Mouse (Mus musculus) CD4-positive helper T cell, adult 2 months (primary cell): ENCODE results near the gene Blm.
"Not testable (repeated sequence)": the region's sequence is repeated elsewhere in the genome, so short reads cannot be mapped to it uniquely, and the experiment has no call there.

Source experiments
- DNase-seq: peaks from one replicate; pipeline ENCODE4 v3.0.0-alpha.2; 2012; ENCODE audit warnings: low read depth, missing footprints, low spot score

The Blm gene

DNA sequence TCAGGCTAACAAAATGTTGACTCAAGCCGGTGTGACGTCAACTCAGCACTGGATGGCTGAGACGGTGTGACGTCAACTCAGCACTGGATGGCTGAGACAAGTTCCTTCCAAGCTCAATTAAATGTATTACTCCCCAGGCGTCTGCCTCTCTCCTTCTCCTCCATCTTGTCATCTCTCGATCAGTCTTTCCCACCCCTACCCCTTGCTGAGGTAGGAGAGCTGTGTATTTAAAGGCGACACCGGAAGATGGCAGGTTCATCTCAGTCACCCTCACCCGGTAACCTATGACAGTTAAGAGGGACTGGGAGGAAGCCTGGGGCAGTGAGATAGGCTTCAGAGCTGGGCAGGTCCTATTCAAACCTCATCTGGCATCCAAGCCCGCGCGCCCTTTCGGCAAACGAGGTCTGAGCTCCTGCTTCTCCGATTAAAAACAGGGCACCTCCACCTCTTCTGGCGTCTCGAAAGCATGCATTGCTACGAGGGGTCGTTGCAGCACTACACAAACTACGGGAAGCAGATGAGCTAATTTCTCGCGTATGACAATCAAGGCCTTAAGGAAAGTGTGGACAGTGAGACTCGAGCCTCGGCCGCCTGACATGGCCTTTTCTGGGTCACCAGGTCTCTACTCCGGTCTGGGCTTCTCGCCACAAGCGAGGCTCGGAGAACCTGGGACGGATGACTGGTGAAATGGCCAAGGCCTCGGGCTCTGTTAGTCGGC lies 469 bp downstream of the Blm start:
- DNase-seq = peak; percentile 87

DNA sequence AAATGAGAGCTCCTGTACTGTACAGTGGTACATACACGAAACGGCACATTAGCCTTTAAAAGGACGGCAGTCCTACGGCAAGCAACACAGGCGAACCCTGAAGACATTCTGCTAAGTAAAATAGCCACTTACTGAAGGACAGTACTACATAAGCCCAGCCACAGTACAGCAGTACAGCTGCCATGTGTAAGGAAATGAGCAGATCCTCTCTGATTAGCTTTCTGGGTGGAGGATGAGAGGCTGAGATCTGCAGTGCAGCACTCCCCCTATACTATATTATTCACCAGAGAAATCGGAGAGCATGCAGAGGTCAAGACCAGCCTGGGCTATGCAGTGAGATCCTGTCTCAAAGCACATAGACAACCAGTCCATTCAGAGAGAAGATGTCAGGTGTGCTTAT lies 3.8 kb downstream of the Blm start:
- DNase-seq = no peak

DNA sequence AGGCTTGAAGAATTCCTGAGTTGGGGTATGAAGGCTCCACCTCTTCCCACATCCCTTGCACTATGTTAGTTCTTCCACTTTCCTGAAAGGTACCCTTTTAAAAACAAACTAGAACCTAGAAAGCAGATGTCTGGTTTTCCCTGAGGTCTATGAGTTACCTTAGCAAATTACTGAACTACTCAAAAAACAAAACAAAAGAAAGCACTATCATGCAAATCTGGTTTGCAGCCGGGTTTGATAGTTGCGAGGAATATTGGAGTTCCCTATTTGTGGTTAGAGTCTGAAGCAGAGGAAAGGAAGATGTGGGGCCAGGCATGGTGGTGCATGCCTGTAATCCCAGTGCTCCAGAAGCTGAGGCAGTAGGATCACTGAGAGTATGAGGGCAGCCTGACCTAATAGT lies 4.3 kb downstream of the Blm start:
- no peak for DNase-seq

DNA sequence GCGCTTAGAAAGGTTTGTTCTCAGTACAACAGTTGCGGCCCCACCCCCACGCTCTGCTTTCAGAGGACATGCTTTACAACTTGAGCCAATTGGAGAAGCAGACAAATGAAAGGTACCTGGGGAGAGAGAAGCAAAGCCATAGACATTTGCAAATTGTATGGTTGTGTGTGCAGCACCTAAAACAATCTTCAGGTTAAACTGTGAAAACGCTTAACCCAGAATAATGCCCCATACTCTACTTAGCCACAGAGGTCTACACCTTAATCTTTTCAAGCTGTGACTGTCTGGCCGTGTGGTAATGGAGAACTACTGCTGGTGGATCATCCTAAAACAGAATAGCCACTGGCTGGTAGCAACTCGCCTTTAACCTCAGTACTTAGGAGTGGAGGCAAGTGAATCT lies 8.2 kb downstream of the Blm start:
- DNase-seq = no peak

DNA sequence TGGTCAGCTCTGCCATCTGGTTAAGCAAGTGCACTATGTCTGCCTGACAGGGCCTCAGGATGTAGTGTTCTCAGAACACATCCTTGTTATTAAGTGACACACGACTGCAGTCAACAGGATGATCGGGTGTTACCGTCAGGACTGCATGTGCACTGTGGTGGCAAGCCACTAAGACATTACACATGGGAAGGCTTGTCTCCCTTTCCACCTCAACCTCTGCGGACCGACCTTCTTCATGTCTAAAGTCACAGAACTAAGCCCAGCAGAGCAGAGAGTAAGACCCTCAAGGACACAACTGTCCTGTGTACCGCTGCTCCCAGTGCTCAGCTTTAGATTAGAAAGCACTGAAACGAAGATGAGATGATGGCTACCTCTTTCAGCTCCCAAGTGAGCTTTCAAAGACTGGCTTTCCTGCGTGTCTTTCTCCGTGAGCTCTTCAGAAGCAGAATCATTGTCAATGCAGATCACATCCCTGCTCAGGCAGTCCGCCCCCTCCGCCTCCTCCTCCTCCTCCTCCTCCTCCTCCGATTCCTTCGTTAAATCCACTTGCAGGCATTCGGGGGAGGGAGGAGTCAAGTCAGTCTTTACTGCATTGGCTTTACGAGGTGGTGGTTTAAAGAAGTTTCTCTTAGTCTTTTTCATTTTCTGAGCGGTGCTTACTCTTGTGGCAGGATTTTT lies 22.4 kb downstream of the Blm start:
- DNase-seq = no peak

DNA sequence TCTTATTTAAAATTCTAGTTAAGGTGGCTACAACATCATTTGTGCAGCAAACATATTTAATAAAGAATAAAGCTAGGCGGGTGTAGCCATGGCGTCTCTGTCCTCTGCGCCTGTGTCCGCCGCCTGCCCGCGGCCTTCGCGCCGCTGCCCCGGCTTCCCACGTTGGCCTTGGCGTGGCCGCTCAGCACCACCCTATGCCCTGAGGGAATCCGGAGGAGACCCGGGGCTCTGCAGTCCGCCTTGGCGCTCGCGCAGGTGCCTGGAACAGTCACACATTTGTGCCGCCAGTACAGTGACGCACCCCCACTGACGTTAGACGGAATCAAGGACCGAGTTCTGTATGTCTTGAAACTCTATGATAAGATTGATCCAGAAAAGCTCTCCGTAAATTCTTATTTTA lies 27.2 kb downstream of the Blm start:
- DNase-seq = not testable (repeated sequence)

DNA sequence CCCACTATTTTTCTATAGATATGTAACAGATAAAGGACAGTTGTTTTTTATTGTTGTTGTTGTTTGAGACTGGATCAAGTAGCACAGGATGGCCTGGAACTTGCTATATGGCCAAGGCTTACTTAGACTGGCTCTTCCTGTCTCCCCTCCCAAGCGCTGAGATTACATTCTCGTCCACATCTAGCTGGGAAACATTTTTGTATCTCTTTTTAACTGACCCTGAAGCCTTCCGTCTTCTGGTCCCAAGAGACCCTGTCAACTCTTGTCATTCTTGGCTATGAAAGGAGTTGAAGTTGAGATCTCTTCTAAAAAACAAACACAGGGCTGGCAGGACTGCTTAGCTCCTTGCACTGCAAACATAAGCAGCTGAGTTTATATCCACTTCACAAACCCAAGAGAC lies 28.9 kb downstream of the Blm start:
- no peak for DNase-seq

DNA sequence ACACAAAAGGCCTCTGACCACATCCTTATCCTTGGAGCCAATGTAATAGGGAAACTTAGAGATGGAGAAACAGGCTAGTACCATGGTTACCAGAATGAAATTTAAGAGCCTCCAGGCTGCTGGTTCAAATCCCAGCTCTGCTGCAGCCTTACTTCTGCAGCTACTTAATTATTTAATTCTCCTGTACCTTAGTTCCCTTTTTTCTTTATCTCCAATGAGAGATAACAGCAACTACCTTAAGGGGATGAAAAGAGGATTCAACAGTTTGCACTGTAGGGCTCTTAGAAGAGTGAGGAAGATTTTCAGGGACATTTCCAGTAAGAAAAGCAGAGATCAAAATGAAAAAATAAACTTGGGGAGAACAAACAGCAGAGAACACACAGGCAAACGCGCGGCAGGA lies 30.0 kb downstream of the Blm start:
- no peak for DNase-seq

DNA sequence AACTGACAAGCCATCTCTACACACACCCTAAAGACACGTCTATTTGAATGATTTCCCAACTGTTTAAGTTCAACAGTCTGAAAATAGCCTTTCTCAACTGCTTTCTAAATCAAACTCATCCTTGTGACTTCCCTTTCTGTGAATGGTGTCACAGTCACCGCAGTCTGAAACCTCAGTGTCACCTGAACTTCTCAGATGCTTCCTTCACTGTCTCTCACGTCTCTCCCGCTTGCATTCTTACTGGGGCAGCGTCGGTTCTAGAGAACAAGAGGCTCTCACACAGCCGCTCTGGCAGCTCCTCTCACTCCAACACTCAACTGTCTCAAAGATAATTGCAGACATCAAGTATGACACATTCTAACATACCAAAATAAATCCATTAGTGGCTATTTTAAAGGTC lies 33.9 kb downstream of the Blm start:
- no peak for DNase-seq

DNA sequence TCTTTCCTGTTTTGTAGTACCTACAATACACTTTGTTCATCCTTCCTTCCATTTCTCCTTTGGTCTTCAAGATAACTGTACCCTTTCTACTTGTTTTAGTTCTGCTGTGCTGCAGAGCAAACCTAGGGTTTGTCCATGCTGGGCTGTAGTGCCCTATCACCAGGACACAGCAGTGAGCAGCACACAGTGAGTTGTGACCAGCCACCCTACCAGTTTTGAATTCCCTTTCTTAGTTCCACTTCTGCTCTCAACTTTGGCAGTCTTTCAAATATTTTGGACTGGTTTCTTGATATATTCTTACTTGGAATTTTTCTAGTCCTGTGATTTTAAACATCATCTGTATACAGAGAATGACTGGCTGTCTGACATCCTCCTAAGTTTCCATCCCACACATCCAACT lies 34.8 kb downstream of the Blm start:
- no peak for DNase-seq

DNA sequence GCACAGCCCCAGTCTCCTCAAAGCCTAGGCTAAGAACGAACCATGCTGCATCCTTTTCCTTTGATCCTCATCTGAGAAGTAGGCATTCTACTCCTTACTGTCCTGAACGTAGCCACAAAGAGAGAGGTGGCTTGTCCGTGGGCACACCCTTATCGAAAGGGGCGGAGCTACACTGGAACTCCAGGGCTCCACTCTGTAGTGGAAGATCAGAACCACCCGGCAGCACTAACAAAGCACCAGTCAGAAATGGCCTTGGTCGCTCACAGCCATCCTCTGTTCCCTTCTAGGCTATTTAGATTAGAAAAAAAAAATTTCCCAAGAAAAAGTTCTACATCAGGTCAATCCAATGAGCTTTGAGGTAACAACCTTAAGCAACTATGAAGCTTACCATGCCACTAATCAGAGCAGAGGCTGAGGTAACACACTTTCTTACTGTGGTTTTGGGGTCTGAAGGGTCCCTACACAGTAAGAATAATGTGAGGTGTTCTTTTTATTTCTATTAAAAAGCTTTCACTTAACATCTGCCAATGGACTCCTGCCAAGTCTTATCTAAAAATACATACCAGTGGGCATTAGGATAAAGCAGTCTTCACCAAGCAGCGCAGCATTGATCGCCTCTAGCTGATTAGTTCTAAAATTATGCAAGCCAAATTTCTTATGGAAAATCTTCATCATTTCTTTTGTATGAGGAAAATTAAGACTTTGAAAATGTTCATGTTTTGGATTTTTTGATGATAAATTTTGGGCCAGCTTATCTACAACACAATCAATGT lies 35.5 kb downstream of the Blm start:
- no peak for DNase-seq

DNA sequence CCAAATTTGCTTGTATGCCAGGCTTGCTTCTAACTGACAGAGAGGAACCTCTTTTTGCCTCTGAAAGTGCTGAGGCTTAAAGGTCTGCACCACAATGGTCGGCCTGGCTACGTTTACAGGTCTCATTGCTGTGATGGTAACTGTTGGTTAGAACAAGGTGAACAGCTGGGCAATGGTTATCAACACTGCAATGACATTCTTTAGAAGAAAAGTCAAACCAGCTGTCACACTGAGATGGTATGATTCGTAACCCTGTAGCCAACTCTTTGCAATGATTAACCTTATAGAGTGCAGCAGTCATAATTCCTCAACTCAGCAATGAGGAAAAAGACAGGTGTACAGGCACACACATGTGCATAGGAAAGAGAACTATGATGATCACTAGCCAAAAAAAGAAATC lies 38.3 kb downstream of the Blm start:
- no peak for DNase-seq

DNA sequence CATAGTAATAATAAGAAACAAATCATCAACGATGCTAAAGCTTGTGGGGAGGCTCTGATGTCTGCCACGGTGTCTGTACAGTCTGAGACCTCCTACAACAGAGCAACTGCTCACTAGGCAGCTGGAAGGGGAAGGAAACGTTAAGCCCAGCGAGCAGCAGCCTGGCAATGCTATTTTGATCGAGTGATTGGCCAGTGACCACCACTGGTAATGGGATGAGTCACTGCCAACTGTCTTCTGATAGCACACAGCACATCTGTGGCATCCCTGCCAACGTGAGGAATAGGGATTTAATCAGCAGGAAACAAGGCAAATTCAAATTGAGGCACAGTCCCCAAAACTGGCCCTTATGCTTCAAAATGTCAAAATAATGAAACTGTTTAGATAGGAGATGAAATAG lies 39.7 kb downstream of the Blm start:
- DNase-seq = no peak

DNA sequence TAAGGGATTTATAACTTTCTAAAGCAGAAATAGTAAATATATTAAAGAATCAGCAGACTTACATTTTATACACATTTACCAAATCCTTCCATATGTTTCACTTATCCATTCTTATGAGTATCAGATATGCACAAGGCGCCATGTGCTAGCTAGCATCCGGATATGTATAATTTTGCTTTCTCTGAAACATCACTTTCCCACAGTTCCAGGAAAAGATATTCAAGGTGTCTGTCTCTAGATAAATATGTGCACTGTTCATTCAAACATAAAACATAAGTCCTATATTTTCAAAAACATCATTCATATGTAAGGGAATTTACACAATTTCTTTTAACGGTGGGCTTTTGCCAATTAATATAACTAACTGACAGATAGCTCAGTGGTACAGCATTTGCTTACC lies 42.9 kb downstream of the Blm start:
- DNase-seq = no peak

DNA sequence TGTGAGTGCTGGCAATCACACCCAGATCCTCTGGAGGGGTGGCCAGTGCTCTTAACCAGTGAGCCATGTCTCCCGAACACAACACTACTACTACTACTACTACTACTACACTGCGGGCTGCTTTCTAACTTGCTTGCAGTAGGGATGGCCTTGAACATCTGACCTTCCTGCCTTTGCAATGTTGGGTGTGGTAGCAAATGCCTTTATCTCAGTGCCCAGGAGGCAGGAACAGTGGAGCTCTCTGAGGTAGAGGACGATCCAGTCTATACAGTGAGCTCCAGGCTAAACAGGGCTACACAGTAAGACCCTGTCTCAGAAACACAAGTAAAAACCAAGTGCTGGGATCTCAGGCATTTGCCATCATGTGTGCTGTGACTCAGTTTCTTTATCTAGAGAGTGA lies 43.8 kb downstream of the Blm start:
- DNase-seq = no peak

DNA sequence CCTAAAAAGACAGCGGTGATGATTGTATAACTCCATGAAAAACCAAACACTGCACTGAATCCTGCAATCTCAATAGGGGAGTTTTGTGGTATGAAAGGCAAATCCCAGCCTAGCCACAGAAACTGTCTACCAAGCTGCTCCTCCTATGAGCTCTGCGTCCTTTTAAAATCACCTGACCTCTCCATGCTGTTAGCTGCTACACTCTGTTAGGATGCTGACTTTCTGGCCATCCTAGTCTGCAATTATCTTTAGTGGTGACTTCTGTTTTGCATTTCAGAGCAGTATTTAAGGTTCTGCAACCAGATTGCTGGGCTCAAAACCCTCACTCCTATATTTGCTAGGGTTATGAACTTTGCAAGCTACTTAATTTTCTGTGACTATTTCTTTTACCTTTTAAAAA lies 44.6 kb downstream of the Blm start:
- DNase-seq = no peak

DNA sequence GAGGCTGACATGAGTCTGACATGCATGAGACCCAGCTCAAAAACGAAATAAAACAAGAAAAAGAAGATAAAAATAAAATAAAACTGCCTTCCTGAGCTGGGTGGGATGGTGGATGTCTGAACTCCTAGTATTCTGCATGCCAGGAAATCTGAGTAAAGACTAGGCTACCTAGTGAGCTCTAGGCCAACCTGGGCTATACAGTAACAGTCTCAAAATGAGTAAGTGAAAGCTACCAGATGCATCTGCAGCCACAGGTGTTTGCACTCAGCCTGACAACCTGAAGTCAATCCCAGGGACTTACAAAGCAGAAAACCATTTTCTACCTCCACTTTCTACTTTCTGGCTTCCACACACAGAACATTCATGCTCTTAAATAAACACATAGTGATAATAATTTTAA lies 45.5 kb downstream of the Blm start:
- DNase-seq = no peak

DNA sequence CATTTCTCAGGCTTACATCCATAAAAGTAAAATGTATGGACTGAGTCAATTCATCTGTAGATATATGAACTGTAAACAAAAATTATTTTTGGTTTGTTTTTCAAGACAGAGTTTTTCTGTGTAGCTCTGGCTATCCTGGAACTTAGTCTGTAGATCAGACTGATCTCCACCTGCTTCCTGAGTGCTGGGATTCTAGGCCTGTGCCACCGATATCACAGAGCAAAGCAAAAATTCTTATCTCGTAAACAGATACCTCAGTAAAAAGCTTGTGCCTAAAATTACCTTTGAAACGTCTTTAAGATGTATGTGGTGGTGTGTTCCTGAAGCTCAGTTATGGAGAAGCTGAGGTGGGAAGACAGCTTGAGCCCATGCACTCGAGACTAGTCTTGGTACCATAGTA lies 47.7 kb downstream of the Blm start:
- no peak for DNase-seq

DNA sequence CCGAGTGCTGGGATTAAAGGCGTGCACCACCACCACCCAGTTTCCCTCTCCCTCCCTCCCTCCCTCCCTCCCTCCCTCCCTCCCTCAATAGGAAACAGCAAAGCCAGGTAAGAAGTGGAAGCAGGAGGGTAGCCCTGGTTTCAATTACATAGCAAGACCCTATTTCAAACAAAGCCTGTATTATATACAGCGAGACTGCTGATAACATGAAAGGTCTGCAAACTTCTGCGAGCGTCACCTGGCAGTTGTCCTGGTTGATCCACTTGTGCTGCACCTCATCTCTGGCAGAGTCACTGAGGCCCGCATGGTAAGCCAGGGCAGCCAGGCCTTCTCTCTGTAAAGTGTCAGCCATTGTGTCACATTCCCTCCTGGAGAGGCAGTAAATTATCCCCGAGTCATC lies 54.8 kb downstream of the Blm start:
- DNase-seq = no peak

DNA sequence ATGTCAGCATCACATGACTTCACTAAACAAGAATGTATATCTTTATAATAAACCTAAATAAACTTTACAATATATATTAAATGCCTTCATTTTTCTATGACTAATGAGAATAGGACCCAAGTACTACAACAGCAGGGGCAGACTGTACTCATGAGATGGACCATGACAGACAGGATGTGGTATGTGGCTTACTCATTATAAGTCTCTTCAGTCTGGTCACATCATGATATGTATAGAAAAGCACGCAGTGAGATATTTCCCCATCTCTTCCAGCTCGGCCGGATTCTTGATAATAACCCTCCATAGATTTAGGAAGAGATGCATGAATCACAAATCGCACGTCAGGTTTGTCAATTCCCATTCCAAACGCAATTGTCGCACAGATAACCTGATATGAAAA lies 61.1 kb downstream of the Blm start:
- DNase-seq = no peak

DNA sequence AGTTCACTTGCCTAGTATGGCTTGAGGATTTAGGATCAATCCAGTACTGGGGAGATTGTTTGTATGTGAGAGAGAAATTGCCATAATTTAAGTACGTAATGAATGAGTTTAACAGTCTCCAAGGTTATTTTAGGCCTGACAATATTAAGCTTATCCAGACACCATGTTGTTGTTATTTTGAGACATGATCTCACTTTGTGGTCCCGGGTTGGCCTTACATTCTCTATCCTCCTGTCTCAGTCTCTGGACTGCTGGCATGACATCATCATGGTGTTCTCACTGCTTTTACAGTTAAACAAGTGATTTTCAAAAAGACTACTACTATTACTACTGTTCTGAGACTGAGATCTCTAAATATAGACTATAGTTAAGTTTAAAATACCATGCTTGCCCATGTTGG lies 66.1 kb downstream of the Blm start:
- DNase-seq = no peak

DNA sequence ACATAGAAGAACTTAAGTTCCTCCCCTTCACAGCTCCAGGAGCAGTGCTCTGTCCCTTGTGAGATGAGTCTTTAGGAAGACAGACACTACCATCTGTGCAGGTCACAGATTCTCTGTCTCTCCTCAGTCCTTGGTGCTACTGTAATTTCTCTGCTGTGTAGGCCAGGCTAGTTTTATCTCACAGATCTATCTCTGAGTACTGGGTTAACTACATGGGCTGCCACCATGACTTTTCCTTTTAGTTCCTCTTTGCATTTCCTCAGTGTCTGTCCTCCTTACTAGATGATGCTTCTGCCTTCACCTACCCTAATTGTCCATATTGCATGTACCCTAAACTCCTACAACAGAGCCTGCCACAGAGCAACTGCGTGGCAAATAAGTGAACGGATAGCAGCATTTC lies 67.6 kb downstream of the Blm start:
- DNase-seq = no peak

DNA sequence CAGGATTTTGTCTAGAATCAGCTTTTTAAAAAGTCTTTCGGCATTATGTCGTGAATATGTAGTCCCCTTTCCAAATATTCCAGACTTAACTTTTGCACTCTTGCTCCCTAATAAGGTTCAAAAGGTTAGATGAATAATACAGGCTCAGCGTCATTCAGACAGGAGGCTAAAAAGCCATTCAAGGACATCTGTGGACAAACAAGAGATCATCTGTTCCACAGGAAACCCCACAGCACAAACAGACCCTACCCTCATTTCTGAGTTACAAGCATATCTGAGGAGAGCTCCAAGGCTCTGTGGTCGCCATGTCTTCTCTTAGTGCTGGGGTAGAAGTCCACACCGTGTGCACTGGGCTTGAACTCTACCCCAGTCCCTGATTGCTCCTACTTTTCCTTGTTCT lies 70.1 kb downstream of the Blm start:
- no peak for DNase-seq
